Mouse (Mus musculus) cerebellum, postnatal 14 days (tissue): ENCODE data around the gene Gm17190.
"Not testable (repeated sequence)": the region's sequence is repeated elsewhere in the genome, so short reads cannot be mapped to it uniquely, and the experiment has no call there.

ENCODE experiments used
- DNase-seq, 2 experiments: peaks; one replicate each; pipeline ENCODE4 v3.0.0; 2021; ENCODE audit warnings: mixed read lengths in 2 of 2

Gm17190 gene

GRCm38 (mm10) chr13:96081754-96082153, at the start of gene Gm17190:
Gene Gm17190 (plus strand): TSS chr13:96082054.
- not testable (repeated sequence) for DNase-seq

DNA sequence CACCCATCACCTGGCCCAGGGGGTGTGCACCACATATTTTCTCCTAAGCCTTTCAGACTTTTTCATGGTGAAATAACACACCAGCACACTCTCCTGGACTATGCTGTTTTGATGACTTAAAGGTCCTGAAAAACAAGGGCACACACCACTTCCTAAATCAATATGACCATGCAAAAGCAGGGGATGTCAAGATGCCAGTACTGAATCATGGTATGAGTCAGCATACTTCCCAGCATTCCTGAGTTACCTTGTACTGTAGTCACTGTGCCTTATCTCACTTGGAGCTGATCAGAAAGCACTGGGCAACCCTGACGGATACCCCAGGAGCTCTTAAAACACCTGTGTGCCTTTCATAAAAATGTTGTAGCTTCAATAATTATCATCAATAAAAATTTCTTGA, 42.3 kb upstream of the Gm17190 start:
- no peak for DNase-seq

DNA sequence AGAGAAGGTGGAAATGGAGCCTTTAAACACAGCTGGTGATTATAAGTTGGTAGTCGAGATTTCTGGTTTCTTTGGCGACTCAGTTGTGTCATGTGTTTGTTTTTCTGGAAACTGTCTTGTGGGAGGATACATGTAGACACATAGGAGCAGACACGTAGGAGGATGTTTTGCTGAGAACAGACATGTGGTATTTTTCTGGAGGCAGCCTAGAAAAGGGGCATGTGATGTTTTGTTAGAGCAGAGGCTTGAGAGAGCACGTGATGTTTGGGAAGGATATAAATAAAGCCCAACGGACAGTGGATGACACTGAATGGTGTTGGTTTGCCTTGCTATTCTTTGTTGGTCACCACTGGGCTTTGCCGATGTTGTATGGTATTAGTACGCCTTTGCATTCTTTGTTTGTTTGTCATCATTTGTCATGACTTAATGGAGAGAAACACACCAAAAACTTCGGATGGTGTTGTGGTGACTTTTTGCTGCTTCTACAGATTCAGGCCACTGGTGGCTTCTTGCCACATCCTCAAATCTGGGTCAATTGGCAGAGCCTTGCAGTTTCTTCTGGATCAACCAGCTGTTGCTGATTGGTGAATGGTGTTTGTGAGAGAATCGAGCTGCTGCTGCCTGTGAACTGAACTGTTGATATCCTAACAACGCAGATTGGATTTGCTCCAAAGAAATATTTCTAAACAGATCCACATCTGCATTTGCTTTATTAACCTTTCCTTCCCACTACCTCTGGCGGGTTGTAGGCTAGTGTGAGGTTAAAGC, 41.4 kb upstream of the Gm17190 start:
- DNase-seq, result no peak

GRCm38 (mm10) chr13:96045396-96045795, 36.5 kb upstream of the Gm17190 start:
- no peak for DNase-seq

GRCm38 (mm10) chr13:96052755-96053154, 29.1 kb upstream of the Gm17190 start:
- no peak for DNase-seq

GRCm38 (mm10) chr13:96073555-96073954, 8.3 kb upstream of the Gm17190 start:
- DNase-seq, result peak; percentile 18 to 33

DNA sequence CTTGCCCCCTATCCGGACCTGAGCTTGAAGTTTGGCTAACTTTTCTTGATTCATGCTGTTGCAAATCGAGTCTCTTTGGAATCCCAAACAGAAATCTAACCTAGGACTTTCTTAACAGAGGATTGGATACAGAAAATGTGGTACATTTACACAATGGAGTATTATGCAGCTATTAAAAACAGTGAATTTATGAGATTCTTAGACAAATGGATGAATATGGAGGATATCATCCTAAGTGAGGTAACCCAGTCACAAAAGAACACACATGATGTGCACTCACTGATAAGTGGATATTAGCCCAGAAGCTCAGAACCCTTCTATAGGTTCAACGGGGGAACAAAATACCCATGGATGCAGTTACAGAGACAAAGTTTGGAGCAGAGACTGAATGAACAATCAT, 578 bp upstream of the Gm17190 start, which contains the start of gene Gm20075:
Gene Gm20075, minus strand, starts transcription at position 101 of the 400 bp plus-strand sequence.
- not testable (repeated sequence) for DNase-seq

GRCm38 (mm10) chr13:96085581-96086302, 3.9 kb downstream of the Gm17190 start:
- DNase-seq, result no peak

DNA sequence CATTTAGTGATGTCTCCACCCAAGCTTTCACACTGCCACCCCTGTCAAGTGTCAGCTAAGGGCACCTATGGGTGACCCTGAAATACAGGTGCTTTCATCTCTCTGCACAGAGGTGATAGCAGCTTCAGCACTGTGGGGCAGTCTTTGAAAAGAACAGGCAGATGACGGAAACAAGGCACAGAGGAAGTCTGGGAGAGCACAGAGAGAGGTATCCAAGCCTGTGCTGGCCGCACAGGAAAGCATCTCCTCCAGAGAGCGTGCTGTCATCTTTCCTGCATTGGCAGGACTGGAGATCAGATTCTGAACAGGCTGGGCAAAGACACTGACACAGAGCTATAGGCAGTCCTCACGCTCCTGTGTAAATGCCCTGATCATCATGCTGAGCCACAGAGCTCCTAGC, 9.1 kb downstream of the Gm17190 start:
- no peak for DNase-seq

- DNase-seq, result no peak
Observed at GRCm38 (mm10) chr13:96106367-96106766, 24.5 kb downstream of the Gm17190 start.

GRCm38 (mm10) chr13:96110767-96111166, 28.9 kb downstream of the Gm17190 start:
- DNase-seq, result no peak

DNA sequence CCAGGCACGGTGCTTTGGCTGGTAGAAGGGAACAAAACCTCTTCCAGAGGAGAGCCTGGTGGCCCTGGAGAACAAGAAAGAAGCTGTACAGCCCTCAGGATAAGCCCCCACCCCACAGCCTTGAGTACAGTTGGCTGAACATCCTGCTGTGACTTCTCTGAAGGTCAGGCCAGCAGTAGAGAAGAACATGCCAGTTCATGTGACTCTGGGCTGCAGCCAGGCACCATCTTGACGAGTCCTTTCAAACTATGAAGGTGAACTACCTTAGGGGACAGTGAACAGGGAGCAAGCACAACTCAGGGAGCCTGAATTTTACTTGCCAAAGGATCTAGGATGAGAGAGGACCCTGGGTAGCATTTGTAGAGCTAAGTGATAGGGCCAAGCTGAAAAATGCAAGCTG, 30.9 kb downstream of the Gm17190 start:
- peak in 1 of 2 experiments; percentile 13 for DNase-seq

GRCm38 (mm10) chr13:96125011-96125410, 43.2 kb downstream of the Gm17190 start:
- DNase-seq, result no peak

GRCm38 (mm10) chr13:96126669-96127068, 44.8 kb downstream of the Gm17190 start:
- no peak for DNase-seq

GRCm38 (mm10) chr13:96129081-96129480, 47.2 kb downstream of the Gm17190 start:
- DNase-seq, result no peak

GRCm38 (mm10) chr13:96131050-96131449, 49.2 kb downstream of the Gm17190 start:
- DNase-seq, result peak; percentile 76 to 79

- DNase-seq, result peak in 1 of 2 experiments; percentile 26
Observed at GRCm38 (mm10) chr13:96131911-96132310, 50.1 kb downstream of the Gm17190 start.

DNA sequence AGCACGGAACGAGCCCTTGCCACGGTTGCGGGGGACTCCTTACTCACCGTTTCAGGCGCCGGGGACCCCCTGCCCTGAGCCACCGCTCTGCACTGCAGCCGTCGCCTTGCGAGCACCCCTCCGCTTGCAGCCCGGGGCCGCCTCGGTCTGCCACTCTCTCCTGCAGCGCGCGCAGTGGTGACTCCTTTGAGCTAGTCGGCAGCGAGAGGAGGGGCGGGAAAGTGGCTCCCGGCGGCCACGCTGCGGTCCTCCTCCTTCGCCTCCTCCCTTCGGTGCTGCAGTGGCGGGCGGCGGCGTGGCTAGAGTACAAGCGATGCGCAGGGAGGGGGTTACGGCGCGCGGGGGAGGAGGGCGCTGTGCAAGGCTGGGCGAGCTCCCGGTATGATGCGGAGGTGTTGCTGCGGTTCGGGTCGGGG, 50.6 kb downstream of the Gm17190 start, which contains the start of gene Sv2c:
Gene Sv2c, minus strand, starts transcription at position 177 of the 416 bp plus-strand sequence.
- DNase-seq, result peak; percentile 60 to 66
